Mouse (Mus musculus) kidney, embryonic 16.5 days (tissue): ENCODE data around the gene Krt6a. TPM values are rescaled to one million over a fixed set of nuclear protein-coding genes. Genes with fewer than 3 reads are reported as not detected.

Source experiments
- ATAC-seq: fragments of 200-750 bp; cut with Nextera tagmentation; 2 replicates; pipeline ENCODE4 v1.8.0; 2017; ENCODE audit warnings: moderate TSS enrichment; ENCODE audit not compliant: low FRiP score, low TSS enrichment
- H3K27ac ChIP-seq: fragments of 300-500 bp; sonication (generic); 2 replicates; pipeline ENCODE4 v1.5.1; 2014; ENCODE audit warnings: low read length
- H3K27me3 ChIP-seq: fragments of 300-500 bp; sonication (generic); 2 replicates; pipeline ENCODE4 v1.6.1; 2014; ENCODE audit warnings: low read length, control low read depth, mixed read lengths; ENCODE audit not compliant: insufficient read depth
- H3K36me3 ChIP-seq: fragments of 300-500 bp; sonication (generic); 2 replicates; pipeline ENCODE4 v1.6.1; 2014; ENCODE audit warnings: low read length, control low read depth, mixed read lengths; ENCODE audit not compliant: insufficient read depth
- H3K4me1 ChIP-seq: fragments of 300-500 bp; sonication (generic); 2 replicates; pipeline ENCODE4 v1.6.1; 2014; ENCODE audit warnings: low read length, control low read depth, mixed read lengths; ENCODE audit not compliant: insufficient read depth
- H3K4me2 ChIP-seq: fragments of 300-500 bp; sonication (generic); replicated peaks from 2 replicates; pipeline ENCODE4 v1.6.1; 2014; ENCODE audit warnings: low read depth, low read length
- H3K4me3 ChIP-seq: fragments of 300-500 bp; sonication (generic); 2 replicates; pipeline ENCODE4 v1.5.1; 2014; ENCODE audit warnings: mild to moderate bottlenecking, low read length
- H3K9ac ChIP-seq: fragments of 300-500 bp; sonication (generic); replicated peaks from 2 replicates; pipeline ENCODE4 v1.6.1; 2014; ENCODE audit warnings: low read length
- H3K9me3 ChIP-seq: fragments of 300-500 bp; sonication (generic); 2 replicates; pipeline ENCODE4 v1.6.1; 2016; ENCODE audit warnings: low read length, control low read depth
- WGBS: fragments of 180-500 bp; shearing (Covaris S2); extraction: QIAGEN DNeasy Blood & Tissue Kit; methylation state at CpG from one replicate; pipeline ENCODE4 v1.1.7; 2014; 5-methylcytosine and 5-hydroxymethylcytosine counted together
- polyA plus RNA-seq: library from polyadenylated mRNA; unstranded; fragments of >200 nt; fragmentation: Nextera tagmentation; extraction: Ambion mirVana; gene quantifications from 2 replicates; pipeline ENCODE4 v1.2.1, GENCODE M21; 2015

Krt6a gene
- 0.10 and 0.49 TPM in 2 replicates for polyA plus RNA-seq

GRCm38 (mm10) chr15:101694207-101694606, at the start of gene Krt6a:
Gene Krt6a, minus strand, starts transcription at chr15:101694307.
- Histone ChIP-seq H3K27me3 (no peaks in the 10 kb centered on the region), H3K9me3 (no peaks in the 10 kb centered on the region), H3K4me1 (no peaks in the 10 kb centered on the region), H3K27ac (no peak within 1 kb of the TSS), H3K36me3 (no peaks in the 10 kb centered on the region), H3K4me3 (no peak within 1 kb of the TSS), H3K4me2 (no peak within 1 kb of the TSS), H3K9ac (no peak within 1 kb of the TSS)
- 88% methylated on average over 5 of the region's 5 CpGs for WGBS
- ATAC-seq: no peak

GRCm38 (mm10) chr15:101742711-101743110, 48.6 kb upstream of the Krt6a start, which contains the start of gene Krt71:
Gene Krt71, minus strand, starts transcription at chr15:101743109.
- ATAC-seq: no peak
- Histone ChIP-seq H3K4me3 (no peak within 1 kb of the TSS), H3K9me3 (no peaks in the 10 kb centered on the region), H3K9ac (no peak within 1 kb of the TSS), H3K4me2 (no peak within 1 kb of the TSS), H3K4me1 (no peaks in the 10 kb centered on the region), H3K36me3 (no peaks in the 10 kb centered on the region), H3K27me3 (peaks cover 4% of the 10 kb centered on the region; the same call in 1 of the 2 replicates), H3K27ac (no peak within 1 kb of the TSS)
- WGBS: 57% methylated on average over 14 of the region's 14 CpGs

- H3K4me3 ChIP-seq: no peak overlapping the region
- no peaks in the 10 kb centered on the region for H3K4me1 ChIP-seq
- no peak for ATAC-seq
- H3K27ac ChIP-seq: no peak overlapping the region
- H3K9ac ChIP-seq: no peak overlapping the region
- no peaks in the 10 kb centered on the region for H3K9me3 ChIP-seq
- WGBS: 83% methylated on average over 7 of the region's 7 CpGs
- H3K36me3 ChIP-seq: no peaks in the 10 kb centered on the region
- peaks cover 3% of the 10 kb centered on the region; the same call in 1 of the 2 replicates for H3K27me3 ChIP-seq
- H3K4me2 ChIP-seq: no peak overlapping the region
Measured at GRCm38 (mm10) chr15:101737786-101738185, 43.7 kb upstream of the Krt6a start.

GRCm38 (mm10) chr15:101730653-101731052, 36.5 kb upstream of the Krt6a start:
- no peaks in the 10 kb centered on the region for H3K36me3 ChIP-seq
- no peak overlapping the region for H3K27ac ChIP-seq
- H3K9ac ChIP-seq: no peak overlapping the region
- no peaks in the 10 kb centered on the region for H3K9me3 ChIP-seq
- H3K27me3 ChIP-seq: no peaks in the 10 kb centered on the region
- no peak overlapping the region for H3K4me2 ChIP-seq
- H3K4me3 ChIP-seq: no peak overlapping the region
- no peak for ATAC-seq
- no peaks in the 10 kb centered on the region for H3K4me1 ChIP-seq

GRCm38 (mm10) chr15:101724686-101725085, 30.6 kb upstream of the Krt6a start:
- Histone ChIP-seq H3K9me3 (no peaks in the 10 kb centered on the region), H3K27ac (no peak overlapping the region), H3K36me3 (no peaks in the 10 kb centered on the region), H3K4me1 (no peaks in the 10 kb centered on the region), H3K4me3 (no peak overlapping the region), H3K27me3 (no peaks in the 10 kb centered on the region), H3K9ac (no peak overlapping the region), H3K4me2 (no peak overlapping the region)
- ATAC-seq: no peak
- 50% methylated on average over 5 of the region's 5 CpGs for WGBS

- Histone ChIP-seq H3K27ac (no peak overlapping the region), H3K27me3 (no peaks in the 10 kb centered on the region), H3K9me3 (no peaks in the 10 kb centered on the region), H3K9ac (no peak overlapping the region), H3K36me3 (no peaks in the 10 kb centered on the region), H3K4me3 (no peak overlapping the region), H3K4me1 (no peaks in the 10 kb centered on the region), H3K4me2 (no peak overlapping the region)
- ATAC-seq: no peak
- WGBS: 71% methylated on average over 3 of the region's 3 CpGs
Measured at GRCm38 (mm10) chr15:101715831-101716230, 21.7 kb upstream of the Krt6a start.

- Histone ChIP-seq H3K4me2 (no peak overlapping the region), H3K4me1 (no peaks in the 10 kb centered on the region), H3K36me3 (no peaks in the 10 kb centered on the region), H3K27ac (no peak overlapping the region), H3K27me3 (no peaks in the 10 kb centered on the region), H3K4me3 (no peak overlapping the region), H3K9me3 (no peaks in the 10 kb centered on the region), H3K9ac (no peak overlapping the region)
- 75% methylated on average over 5 of the region's 5 CpGs for WGBS
- ATAC-seq: no peak
Measured at GRCm38 (mm10) chr15:101714356-101714755, 20.2 kb upstream of the Krt6a start.

- Histone ChIP-seq H3K27ac (no peak overlapping the region), H3K9ac (no peak overlapping the region), H3K4me3 (no peak overlapping the region), H3K36me3 (no peaks in the 10 kb centered on the region), H3K4me1 (no peaks in the 10 kb centered on the region), H3K27me3 (no peaks in the 10 kb centered on the region), H3K9me3 (no peaks in the 10 kb centered on the region), H3K4me2 (no peak overlapping the region)
- no peak for ATAC-seq
- WGBS: 80% methylated on average over 8 of the region's 8 CpGs
Measured at GRCm38 (mm10) chr15:101713731-101714130, 19.6 kb upstream of the Krt6a start.

GRCm38 (mm10) chr15:101712720-101713119, 18.6 kb upstream of the Krt6a start, which contains the start of gene Krt5:
Gene Krt5, minus strand, starts transcription at chr15:101712898.
- Histone ChIP-seq H3K27me3 (no peaks in the 10 kb centered on the region), H3K27ac (no peak within 1 kb of the TSS), H3K9me3 (no peaks in the 10 kb centered on the region), H3K4me2 (no peak within 1 kb of the TSS), H3K9ac (no peak within 1 kb of the TSS), H3K4me3 (no peak within 1 kb of the TSS), H3K36me3 (no peaks in the 10 kb centered on the region), H3K4me1 (no peaks in the 10 kb centered on the region)
- WGBS: 63% methylated on average over 13 of the region's 13 CpGs
- no peak for ATAC-seq

GRCm38 (mm10) chr15:101708683-101709082, 14.6 kb upstream of the Krt6a start:
- no peak overlapping the region for H3K27ac ChIP-seq
- no peaks in the 10 kb centered on the region; the same call in 1 of the 2 replicates for H3K27me3 ChIP-seq
- no peaks in the 10 kb centered on the region for H3K36me3 ChIP-seq
- no peak overlapping the region for H3K9ac ChIP-seq
- no peak overlapping the region for H3K4me3 ChIP-seq
- WGBS: 60% methylated on average over 11 of the region's 11 CpGs
- H3K4me1 ChIP-seq: no peaks in the 10 kb centered on the region
- no peaks in the 10 kb centered on the region for H3K9me3 ChIP-seq
- no peak overlapping the region for H3K4me2 ChIP-seq
- no peak for ATAC-seq
